Mouse (Mus musculus) common myeloid progenitor, adult 5-6 weeks (primary cell): ENCODE measurements at regions not wholly inside any gene's neighbourhood (a gene's known extent, or its start where the extent isn't known, plus 50 kb on each side); places are given as distances from the start of the nearest gene placed in this dataset.

Experiments used
- ATAC-seq: replicated peaks from 2 replicates; pipeline ENCODE4 v1.8.0; 2016; ENCODE audit warnings: low read depth, mild to moderate bottlenecking, moderate TSS enrichment, inconsistent platforms; ENCODE audit not compliant: poor library complexity, severe bottlenecking

GRCm38 (mm10) chr10:120666985-120667677 is 190.9 kb upstream of the Hmga2 start:
- no peak for ATAC-seq

- ATAC-seq: no peak
These were observed 190.1 kb upstream of the Hmga2 start for GRCm38 (mm10) chr10:120666202-120666860.

GRCm38 (mm10) chr10:120665670-120666069 is 189.4 kb upstream of the Hmga2 start:
- ATAC-seq: peak; percentile 88

- ATAC-seq: peak; percentile 55
These were observed 188.2 kb upstream of the Hmga2 start for GRCm38 (mm10) chr10:120664419-120664818.

DNA sequence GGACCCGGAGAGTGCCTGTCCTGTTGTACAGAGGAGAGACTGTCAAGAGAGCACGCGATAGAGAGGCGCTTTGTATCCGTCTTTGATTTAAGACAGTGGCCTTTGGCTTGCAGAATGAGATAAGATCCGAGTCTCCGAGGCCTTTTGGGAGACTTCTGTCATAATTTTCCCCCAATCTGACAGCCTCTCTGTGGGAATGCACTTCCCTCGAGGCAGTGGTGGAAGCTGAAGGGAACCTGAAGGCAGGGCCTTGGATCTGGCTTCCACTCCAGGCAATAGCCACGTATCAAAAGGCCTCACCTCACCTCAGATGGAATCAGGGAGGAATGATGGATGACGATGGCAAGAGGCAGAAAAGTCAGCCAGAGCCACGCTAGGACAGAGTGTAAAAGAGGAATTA is 187.1 kb upstream of the Hmga2 start:
- ATAC-seq: no peak

- ATAC-seq: no peak
These were observed 184.2 kb upstream of the Hmga2 start for GRCm38 (mm10) chr10:120660503-120660902.

DNA sequence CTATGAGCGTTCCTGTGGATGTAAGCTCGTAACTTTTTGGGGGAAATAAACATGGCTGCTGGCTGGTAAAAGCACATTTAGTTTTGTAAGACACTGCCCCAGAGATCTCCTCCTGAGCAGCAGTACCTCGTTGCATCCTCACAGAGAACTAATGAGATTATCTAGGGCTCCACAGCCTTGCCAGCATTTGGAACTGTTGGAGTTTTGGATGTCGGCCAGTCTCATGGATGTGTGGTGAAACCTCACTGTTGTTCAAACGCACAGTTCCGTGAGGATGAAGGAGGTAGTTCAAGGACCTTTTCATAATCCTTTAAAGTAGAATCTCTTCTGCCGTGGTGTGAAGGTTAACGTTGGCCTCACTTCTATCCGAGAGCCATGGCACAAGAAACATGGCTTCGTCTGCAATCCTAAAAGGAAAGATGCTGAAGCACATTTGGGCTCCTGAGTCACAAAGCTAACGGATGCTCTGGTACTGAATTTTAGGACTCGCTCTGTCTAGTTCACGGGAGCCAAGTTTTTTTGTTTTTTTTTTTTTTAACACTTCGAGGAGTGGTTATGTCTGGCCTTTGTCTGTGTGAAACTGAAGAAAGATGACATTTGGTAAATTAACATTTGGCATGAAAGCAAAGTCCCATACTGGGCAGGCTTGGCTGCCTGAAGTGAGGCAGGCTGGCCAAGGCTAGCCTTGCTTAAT is 179.1 kb upstream of the Hmga2 start:
- ATAC-seq: no peak

DNA sequence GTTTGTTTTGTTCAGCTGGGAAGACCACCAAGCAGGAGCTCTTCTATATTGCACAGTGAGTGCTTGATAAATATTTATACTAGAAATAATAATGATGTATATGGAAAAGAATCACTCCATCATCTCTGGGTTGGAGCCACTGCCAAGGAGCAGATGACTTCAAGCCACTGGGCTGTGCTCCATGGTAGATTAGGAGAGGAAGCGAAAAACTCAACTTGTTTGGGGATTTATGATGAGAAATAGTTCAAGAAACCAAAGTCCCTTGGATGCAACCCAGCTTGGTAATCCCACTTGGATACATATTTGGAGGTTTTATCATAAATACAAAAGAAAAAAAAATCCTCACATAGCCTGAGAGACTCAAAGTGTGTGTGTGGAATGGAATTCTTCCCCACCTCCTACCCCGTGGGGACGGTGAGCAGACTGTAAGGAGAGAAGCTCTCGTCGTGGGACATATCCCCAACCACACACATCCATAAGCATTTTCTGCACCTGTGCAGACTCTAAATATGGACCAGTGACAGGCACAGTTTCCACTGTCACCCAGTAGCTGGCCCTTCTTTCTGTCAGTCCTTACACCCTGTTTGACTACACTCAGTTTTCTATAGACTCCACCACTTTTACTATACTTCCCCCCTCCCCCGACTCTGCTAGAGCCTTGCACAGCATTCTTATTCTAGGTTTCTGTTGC is 176.4 kb upstream of the Hmga2 start:
- ATAC-seq: no peak

- no peak for ATAC-seq
These were observed 175.6 kb upstream of the Hmga2 start for GRCm38 (mm10) chr10:120651845-120652244.

DNA sequence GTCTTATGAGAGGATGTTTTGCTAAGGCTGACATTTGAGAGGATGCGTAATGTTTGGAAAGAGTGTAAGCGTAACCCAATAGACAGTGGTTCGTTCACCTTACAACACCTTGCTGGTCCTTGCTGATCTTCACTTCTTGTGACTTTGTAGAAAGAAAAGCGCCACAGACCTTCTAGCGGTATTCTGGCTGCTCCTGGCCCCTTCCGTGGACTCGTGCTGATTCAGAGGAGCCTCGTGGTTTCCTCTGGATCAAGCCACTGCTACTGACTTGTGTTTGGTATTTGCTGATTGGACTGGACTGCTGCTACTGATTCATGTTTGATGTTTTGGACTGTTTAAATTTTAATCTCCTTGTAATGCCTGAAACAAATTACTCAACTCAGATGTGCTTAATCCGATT is 174.1 kb upstream of the Hmga2 start:
- no peak for ATAC-seq

DNA sequence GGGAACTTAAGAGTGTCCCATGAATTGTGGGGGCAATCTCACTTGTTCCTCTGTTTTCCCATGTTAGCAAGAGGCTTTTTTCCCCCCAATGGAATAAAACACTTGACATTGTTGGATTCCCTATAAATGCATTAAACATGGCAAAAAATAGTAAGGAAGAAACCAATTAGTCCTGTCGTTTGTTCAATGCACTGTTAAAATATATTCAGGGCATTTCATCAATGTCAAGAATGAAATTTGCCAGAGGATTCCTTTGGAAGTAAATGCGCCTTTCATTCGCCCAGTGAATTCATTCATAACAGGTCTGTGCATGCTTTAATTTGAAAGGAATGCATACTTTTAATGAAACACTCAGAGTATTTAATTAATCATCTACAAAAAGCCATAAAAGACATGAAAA is 172.5 kb upstream of the Hmga2 start:
- no peak for ATAC-seq

- no peak for ATAC-seq
These were observed 171.8 kb upstream of the Hmga2 start for GRCm38 (mm10) chr10:120648031-120648430.

- ATAC-seq: no peak
These were observed 171.1 kb upstream of the Hmga2 start for GRCm38 (mm10) chr10:120647323-120647722.

DNA sequence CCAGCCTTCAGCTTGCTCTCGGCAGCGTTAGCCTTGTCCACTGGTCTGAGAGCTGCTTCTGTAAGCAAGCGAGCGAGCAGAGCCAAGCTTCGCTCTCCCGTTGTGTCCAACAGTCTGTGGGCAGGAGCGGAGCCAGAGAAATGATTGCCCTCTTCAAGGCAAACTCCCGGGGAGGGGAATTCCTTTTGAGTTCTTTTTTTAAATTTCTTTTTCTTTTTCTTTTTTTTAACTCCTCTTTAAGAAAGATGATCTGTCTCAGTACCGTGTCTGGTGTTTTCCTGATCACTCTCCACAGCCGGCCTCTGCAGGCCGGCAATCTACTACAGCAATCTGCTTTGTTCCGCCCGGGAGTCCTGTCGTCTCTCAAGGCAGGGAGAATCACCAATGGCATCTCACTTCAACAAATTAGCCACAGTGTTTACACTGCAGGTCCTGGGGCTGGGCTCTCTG is 170.6 kb upstream of the Hmga2 start:
- no peak for ATAC-seq

DNA sequence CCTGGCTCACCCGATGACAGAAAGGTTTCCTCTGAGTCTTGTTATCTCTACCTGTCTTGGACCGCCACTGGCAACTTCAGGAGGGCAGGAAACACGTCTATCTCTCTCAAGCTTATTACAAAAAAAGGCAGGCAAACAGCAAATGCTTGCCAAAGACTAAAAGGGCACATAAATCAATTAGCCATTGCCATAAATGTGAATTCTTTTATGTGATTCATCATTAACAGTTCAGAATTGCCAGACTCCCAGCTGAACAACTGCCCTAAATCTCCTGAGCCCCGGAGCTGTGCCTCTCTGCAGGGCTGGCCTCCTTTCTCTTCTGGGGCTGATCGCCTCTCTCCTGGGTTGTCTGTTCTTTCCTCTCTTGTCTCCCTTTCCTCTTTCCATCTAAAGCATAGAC is 164.6 kb upstream of the Hmga2 start:
- ATAC-seq: peak; percentile 34; the same call in 1 of the 2 replicates

DNA sequence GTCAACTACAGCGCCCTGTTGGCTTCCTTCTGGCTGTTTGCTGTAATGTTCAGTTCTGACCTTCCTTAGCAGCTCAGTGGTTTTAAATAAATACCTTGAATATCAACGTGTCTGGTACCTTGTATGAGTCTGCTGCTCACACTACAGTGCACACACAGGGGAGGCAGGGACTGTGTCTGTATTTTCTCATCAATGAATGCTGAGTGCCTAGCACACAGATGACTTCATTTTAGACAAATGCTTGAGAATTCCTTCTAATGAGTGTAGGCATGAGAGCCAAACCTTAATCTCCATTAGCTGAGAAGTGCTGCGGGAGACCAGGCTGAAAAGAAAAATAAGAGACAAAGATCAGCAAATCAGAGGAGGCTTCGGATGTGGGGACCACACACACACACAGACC is 162.0 kb upstream of the Hmga2 start:
- ATAC-seq: no peak

GRCm38 (mm10) chr10:120635818-120636543 is 159.7 kb upstream of the Hmga2 start:
- peak; percentile 67 for ATAC-seq

DNA sequence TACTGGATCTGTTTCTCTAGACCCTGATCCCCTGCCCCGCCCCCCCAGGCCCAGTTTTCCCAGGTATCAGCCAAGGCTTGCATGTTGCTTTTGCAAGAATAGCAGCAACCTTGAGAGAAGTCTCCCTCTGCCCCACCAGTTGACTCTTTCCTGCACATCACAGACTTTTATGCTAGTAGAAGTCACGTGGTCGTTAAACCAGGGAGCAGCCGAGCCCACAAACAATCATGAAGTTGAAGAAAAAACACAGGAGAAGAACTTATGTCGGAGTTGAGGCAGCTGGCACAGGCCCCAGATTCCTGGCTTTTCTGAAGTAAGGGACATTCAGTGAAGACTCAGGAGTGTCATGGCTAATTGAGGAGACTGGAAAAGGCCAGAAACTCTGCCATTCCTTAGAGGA is 158.9 kb upstream of the Hmga2 start:
- ATAC-seq: no peak

DNA sequence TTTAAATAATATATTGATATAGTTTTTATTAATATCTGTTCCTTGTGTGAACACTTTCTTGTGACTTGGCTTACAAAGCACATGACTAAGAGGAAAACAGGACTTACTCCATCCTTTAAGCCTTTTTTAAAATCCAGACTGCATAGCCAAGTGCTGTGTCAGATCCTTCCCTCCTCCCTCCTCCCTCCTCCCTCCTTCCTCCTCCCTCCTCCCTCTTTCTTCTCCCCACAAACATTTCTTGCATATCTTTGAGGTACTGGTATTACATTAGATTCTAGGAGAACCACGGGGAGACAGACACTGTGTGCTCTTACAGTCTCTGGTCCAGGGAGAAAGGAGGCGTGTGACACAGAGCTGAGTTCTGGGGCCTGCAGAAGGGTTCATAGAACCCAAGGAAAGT is 155.8 kb upstream of the Hmga2 start:
- ATAC-seq: no peak

GRCm38 (mm10) chr10:120628066-120628465 is 151.8 kb upstream of the Hmga2 start:
- ATAC-seq: peak; percentile 59; the same call in 1 of the 2 replicates
